Mouse (Mus musculus) midbrain, embryonic 16.5 days (tissue): ENCODE data around the gene B3galt5. TPM values are rescaled to one million over a fixed set of nuclear protein-coding genes. Genes with fewer than 3 reads are reported as not detected.

Source experiments
- ATAC-seq: fragments of 200-750 bp; cut with Nextera tagmentation; 2 replicates; pipeline ENCODE4 v1.8.0; 2017; ENCODE audit warnings: moderate TSS enrichment
- H3K27ac ChIP-seq: fragments of 300-500 bp; sonication (generic); 2 replicates; pipeline ENCODE4 v1.5.1; 2014; ENCODE audit warnings: mild to moderate bottlenecking, low read length, mixed read lengths
- H3K27me3 ChIP-seq: fragments of 300-500 bp; sonication (generic); 2 replicates; pipeline ENCODE4 v1.6.1; 2014; ENCODE audit warnings: low read depth, low read length, mixed read lengths; ENCODE audit not compliant: control insufficient read depth, insufficient read depth
- H3K36me3 ChIP-seq: fragments of 300-500 bp; sonication (generic); 2 replicates; pipeline ENCODE4 v1.6.1; 2014; ENCODE audit warnings: mild to moderate bottlenecking, low read length, moderate library complexity, mixed read lengths; ENCODE audit not compliant: control insufficient read depth, insufficient read depth
- H3K4me1 ChIP-seq: fragments of 300-500 bp; sonication (generic); 2 replicates; pipeline ENCODE4 v1.6.1; 2014; ENCODE audit warnings: mild to moderate bottlenecking, low read length, mixed read lengths; ENCODE audit not compliant: control insufficient read depth, insufficient read depth
- H3K4me2 ChIP-seq: fragments of 300-500 bp; sonication (generic); 2 replicates; pipeline ENCODE4 v1.6.1; 2014; ENCODE audit warnings: mild to moderate bottlenecking, low read length, mixed read lengths
- H3K4me3 ChIP-seq: fragments of 300-500 bp; sonication (generic); 2 replicates; pipeline ENCODE4 v1.5.1; 2014; ENCODE audit warnings: low read depth, mild to moderate bottlenecking, low read length, moderate library complexity, mixed read lengths
- H3K9ac ChIP-seq: fragments of 300-500 bp; sonication (generic); 2 replicates; pipeline ENCODE4 v1.6.1; 2014; ENCODE audit warnings: low read depth, low read length, mixed read lengths
- H3K9me3 ChIP-seq: fragments of 300-500 bp; sonication (generic); replicated peaks from 2 replicates; pipeline ENCODE4 v1.6.1; 2014; ENCODE audit warnings: mild to moderate bottlenecking, low read length, mixed read lengths; ENCODE audit not compliant: control insufficient read depth, poor library complexity, severe bottlenecking
- WGBS: fragments of 180-500 bp; shearing (Covaris S2); extraction: QIAGEN DNeasy Blood & Tissue Kit; methylation state at CpG from one replicate; pipeline ENCODE4 v1.1.7; 2014; 5-methylcytosine and 5-hydroxymethylcytosine counted together
- polyA plus RNA-seq: library from polyadenylated mRNA; unstranded; fragments of >200 nt; fragmentation: Nextera tagmentation; extraction: Ambion mirVana; gene quantifications from 2 replicates; pipeline ENCODE4 v1.2.1, GENCODE M21; 2015

B3galt5 gene
- polyA plus RNA-seq, 1 experiment from 2014 or later: 4.8 TPM

GRCm38 (mm10) chr16:96280719-96281605 lies 45.4 kb downstream of the B3galt5 start:
- ATAC-seq: peak; percentile 80
- Histone ChIP-seq H3K4me1 (peaks cover 17% of the 10 kb centered on the region), H3K9me3 (no peaks in the 10 kb centered on the region), H3K4me3 (peak overlapping the region; percentile 71), H3K4me2 (peak overlapping the region; percentile 97), H3K9ac (peak overlapping the region; percentile 88), H3K27me3 (0 out of 2 replicates have a peak, but pooled peaks cover 4% of the 10 kb centered on the region), H3K27ac (peak overlapping the region; percentile 75), H3K36me3 (no peaks in the 10 kb centered on the region)
- WGBS: under 1% methylated on average over 38 of the region's 38 CpGs

DNA sequence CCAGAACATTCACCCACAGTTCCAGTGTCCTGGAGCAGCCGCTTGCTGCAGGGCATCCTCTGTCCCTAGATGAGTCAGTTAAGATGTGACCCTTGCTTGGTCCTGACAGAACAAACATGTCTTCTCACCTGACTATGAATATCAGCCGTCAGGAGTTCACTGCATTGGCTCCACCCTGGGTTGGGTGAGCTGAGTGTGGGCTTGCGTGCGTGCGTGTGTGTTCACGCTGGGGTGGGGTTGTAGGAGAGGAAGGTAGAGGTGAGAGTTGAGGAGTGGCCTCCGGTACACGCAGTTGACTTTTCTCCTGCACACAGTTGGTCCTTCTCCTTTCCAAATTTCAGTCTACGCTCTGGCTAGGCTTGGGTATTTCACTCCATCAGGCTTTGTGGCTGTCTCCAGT lies 47.0 kb downstream of the B3galt5 start:
- Histone ChIP-seq H3K4me3 (no peak overlapping the region), H3K36me3 (no peaks in the 10 kb centered on the region), H3K4me1 (peaks cover 17% of the 10 kb centered on the region), H3K27me3 (0 out of 2 replicates have a peak, but pooled peaks cover 4% of the 10 kb centered on the region), H3K9me3 (no peaks in the 10 kb centered on the region), H3K4me2 (no peak overlapping the region), H3K27ac (no peak overlapping the region), H3K9ac (no peak overlapping the region)
- 93% methylated on average over 9 of the region's 9 CpGs for WGBS
- ATAC-seq: no peak

GRCm38 (mm10) chr16:96291885-96292284 lies 56.3 kb downstream of the B3galt5 start:
- no peak overlapping the region for H3K9ac ChIP-seq
- H3K9me3 ChIP-seq: no peaks in the 10 kb centered on the region
- no peaks in the 10 kb centered on the region for H3K4me1 ChIP-seq
- H3K4me2 ChIP-seq: no peak overlapping the region
- H3K36me3 ChIP-seq: no peaks in the 10 kb centered on the region
- no peaks in the 10 kb centered on the region for H3K27me3 ChIP-seq
- ATAC-seq: no peak
- no peak overlapping the region for H3K4me3 ChIP-seq
- 80% methylated on average over 9 of the region's 9 CpGs for WGBS
- no peak overlapping the region for H3K27ac ChIP-seq

DNA sequence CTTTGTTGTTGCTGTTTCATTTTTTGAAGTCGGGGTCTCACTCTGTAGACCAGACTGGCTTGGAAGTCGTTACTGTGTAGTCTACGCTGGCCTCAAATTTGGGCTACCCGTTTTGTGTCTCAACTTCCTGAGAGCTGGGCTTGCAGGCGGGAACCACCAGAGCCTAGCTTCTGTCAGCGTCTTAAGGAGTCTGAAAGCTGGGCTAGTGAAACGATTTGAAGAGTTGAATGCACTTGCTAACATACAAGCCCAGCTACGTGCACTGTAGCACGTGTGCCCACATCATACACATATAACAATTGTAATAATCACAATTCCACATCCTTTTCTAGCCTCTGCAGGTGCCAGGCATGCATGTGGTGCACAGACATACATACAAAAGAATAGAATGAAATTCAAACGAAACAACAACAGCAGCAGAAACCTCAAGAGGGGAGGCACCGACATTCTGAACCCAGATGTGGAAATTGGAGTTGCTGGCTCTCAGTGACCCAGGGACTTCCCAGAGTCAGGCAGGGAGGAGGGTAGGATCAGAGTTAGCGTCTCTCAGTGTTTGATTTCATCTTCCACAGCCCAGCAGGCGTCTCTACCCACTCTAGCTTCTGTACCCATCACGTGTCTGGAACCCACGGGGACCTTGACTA lies 57.1 kb downstream of the B3galt5 start:
- no peak for ATAC-seq
- Histone ChIP-seq H3K36me3 (no peaks in the 10 kb centered on the region), H3K4me3 (no peak overlapping the region), H3K27me3 (no peaks in the 10 kb centered on the region), H3K27ac (no peak overlapping the region), H3K9ac (no peak overlapping the region), H3K4me2 (no peak overlapping the region), H3K9me3 (no peaks in the 10 kb centered on the region), H3K4me1 (no peaks in the 10 kb centered on the region)
- WGBS: 66% methylated on average over 15 of the region's 15 CpGs

DNA sequence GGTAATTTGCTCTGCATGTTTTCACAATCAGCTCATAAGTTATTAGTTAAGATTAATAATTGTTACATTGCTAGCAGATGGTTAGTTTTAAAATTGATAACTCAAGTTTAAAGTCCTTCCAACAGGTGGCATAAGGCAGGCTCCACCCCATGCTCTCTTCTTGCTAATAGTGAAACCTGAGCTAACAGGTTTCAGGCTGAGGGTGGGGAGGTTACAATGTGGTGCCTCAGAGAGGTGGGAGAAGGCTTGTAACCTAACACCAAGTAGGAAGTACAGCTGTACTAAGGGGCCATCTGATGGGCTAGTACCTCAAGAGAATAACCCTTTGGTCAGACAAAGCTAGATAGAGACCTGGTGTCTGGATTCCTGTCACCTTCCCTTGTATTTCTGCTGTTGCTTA lies 62.5 kb downstream of the B3galt5 start:
- H3K27me3 ChIP-seq: no peaks in the 10 kb centered on the region
- no peak overlapping the region for H3K27ac ChIP-seq
- H3K4me1 ChIP-seq: no peaks in the 10 kb centered on the region
- H3K4me3 ChIP-seq: no peak overlapping the region
- ATAC-seq: no peak
- H3K9me3 ChIP-seq: no peaks in the 10 kb centered on the region
- no peak overlapping the region for H3K4me2 ChIP-seq
- H3K36me3 ChIP-seq: no peaks in the 10 kb centered on the region
- H3K9ac ChIP-seq: no peak overlapping the region

GRCm38 (mm10) chr16:96298574-96298973 lies 63.0 kb downstream of the B3galt5 start:
- no peaks in the 10 kb centered on the region for H3K4me1 ChIP-seq
- no peaks in the 10 kb centered on the region for H3K9me3 ChIP-seq
- H3K4me2 ChIP-seq: no peak overlapping the region
- no peak overlapping the region for H3K4me3 ChIP-seq
- no peak overlapping the region for H3K27ac ChIP-seq
- no peak for ATAC-seq
- 64% methylated on average over 3 of the region's 3 CpGs for WGBS
- H3K9ac ChIP-seq: no peak overlapping the region
- no peaks in the 10 kb centered on the region for H3K36me3 ChIP-seq
- no peaks in the 10 kb centered on the region for H3K27me3 ChIP-seq

DNA sequence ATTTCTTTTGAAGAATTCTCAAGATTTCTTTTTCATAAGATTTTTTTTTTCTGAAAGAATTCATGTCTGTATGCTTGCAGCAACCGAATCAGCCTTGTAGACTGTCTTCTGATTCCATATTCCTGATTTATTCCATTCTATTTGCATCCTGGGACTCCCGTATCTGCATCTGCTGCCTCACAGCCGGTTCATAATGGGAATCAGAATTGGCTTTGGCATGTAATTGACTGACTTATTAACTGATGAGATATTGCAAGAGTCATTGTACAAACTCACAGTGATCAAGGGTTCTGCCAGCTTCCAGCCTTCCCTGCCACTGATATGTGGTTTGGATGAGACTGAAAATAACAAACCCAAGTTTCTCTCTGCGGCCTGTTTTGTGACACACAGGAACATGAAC lies 67.8 kb downstream of the B3galt5 start:
- H3K36me3 ChIP-seq: no peaks in the 10 kb centered on the region
- H3K4me2 ChIP-seq: no peak overlapping the region
- no peak overlapping the region for H3K9ac ChIP-seq
- H3K4me1 ChIP-seq: no peaks in the 10 kb centered on the region
- H3K9me3 ChIP-seq: no peaks in the 10 kb centered on the region
- no peaks in the 10 kb centered on the region for H3K27me3 ChIP-seq
- H3K4me3 ChIP-seq: no peak overlapping the region
- H3K27ac ChIP-seq: no peak overlapping the region
- ATAC-seq: no peak
- WGBS: 64% methylated on average over 4 of the region's 4 CpGs

GRCm38 (mm10) chr16:96304438-96304837 lies 68.8 kb downstream of the B3galt5 start:
- ATAC-seq: no peak

GRCm38 (mm10) chr16:96306905-96307304 lies 71.3 kb downstream of the B3galt5 start:
- Histone ChIP-seq H3K36me3 (no peaks in the 10 kb centered on the region), H3K27me3 (no peaks in the 10 kb centered on the region), H3K4me1 (no peaks in the 10 kb centered on the region), H3K9ac (no peak overlapping the region), H3K9me3 (no peaks in the 10 kb centered on the region), H3K27ac (no peak overlapping the region), H3K4me2 (no peak overlapping the region), H3K4me3 (no peak overlapping the region)
- ATAC-seq: no peak
- 86% methylated on average over 4 of the region's 4 CpGs for WGBS

More at GRCm38 (mm10) chr16:96304438-96304837, 68.8 kb downstream of the B3galt5 start:
- no peaks in the 10 kb centered on the region for H3K9me3 ChIP-seq
- H3K27ac ChIP-seq: no peak overlapping the region
- no peak overlapping the region for H3K4me2 ChIP-seq
- H3K36me3 ChIP-seq: no peaks in the 10 kb centered on the region
- no peaks in the 10 kb centered on the region for H3K27me3 ChIP-seq
- no peaks in the 10 kb centered on the region for H3K4me1 ChIP-seq
- H3K4me3 ChIP-seq: no peak overlapping the region
- H3K9ac ChIP-seq: no peak overlapping the region
